Mouse (Mus musculus): ENCODE data around the gene Rbm31y.
"Not testable (repeated sequence)": the region's sequence is repeated elsewhere in the genome, so short reads cannot be mapped to it uniquely, and the experiment has no call there.

The Rbm31y gene

GRCm38 (mm10) chrY:17400461-17400860 lies at the start of gene Rbm31y:
Gene Rbm31y (plus strand): TSS chrY:17400761.
- DNase-seq (ENCODE audit: low spot score), result not testable (repeated sequence)

All from testis, postnatal 10 days (tissue).